Mouse (Mus musculus) midbrain, embryonic 16.5 days (tissue): ENCODE data around the gene Dcun1d4. TPM values are rescaled to one million over a fixed set of nuclear protein-coding genes. Genes with fewer than 3 reads are reported as not detected.

Experiments used
- ATAC-seq: fragments of 200-750 bp; cut with Nextera tagmentation; 2 replicates; pipeline ENCODE4 v1.8.0; 2017; ENCODE audit warnings: moderate TSS enrichment
- H3K27ac ChIP-seq: fragments of 300-500 bp; sonication (generic); 2 replicates; pipeline ENCODE4 v1.5.1; 2014; ENCODE audit warnings: mild to moderate bottlenecking, low read length, mixed read lengths
- H3K27me3 ChIP-seq: fragments of 300-500 bp; sonication (generic); 2 replicates; pipeline ENCODE4 v1.6.1; 2014; ENCODE audit warnings: low read depth, low read length, mixed read lengths; ENCODE audit not compliant: control insufficient read depth, insufficient read depth
- H3K36me3 ChIP-seq: fragments of 300-500 bp; sonication (generic); 2 replicates; pipeline ENCODE4 v1.6.1; 2014; ENCODE audit warnings: mild to moderate bottlenecking, low read length, moderate library complexity, mixed read lengths; ENCODE audit not compliant: control insufficient read depth, insufficient read depth
- H3K4me1 ChIP-seq: fragments of 300-500 bp; sonication (generic); 2 replicates; pipeline ENCODE4 v1.6.1; 2014; ENCODE audit warnings: mild to moderate bottlenecking, low read length, mixed read lengths; ENCODE audit not compliant: control insufficient read depth, insufficient read depth
- H3K4me2 ChIP-seq: fragments of 300-500 bp; sonication (generic); 2 replicates; pipeline ENCODE4 v1.6.1; 2014; ENCODE audit warnings: mild to moderate bottlenecking, low read length, mixed read lengths
- H3K4me3 ChIP-seq: fragments of 300-500 bp; sonication (generic); 2 replicates; pipeline ENCODE4 v1.5.1; 2014; ENCODE audit warnings: low read depth, mild to moderate bottlenecking, low read length, moderate library complexity, mixed read lengths
- H3K9ac ChIP-seq: fragments of 300-500 bp; sonication (generic); 2 replicates; pipeline ENCODE4 v1.6.1; 2014; ENCODE audit warnings: low read depth, low read length, mixed read lengths
- H3K9me3 ChIP-seq: fragments of 300-500 bp; sonication (generic); replicated peaks from 2 replicates; pipeline ENCODE4 v1.6.1; 2014; ENCODE audit warnings: mild to moderate bottlenecking, low read length, mixed read lengths; ENCODE audit not compliant: control insufficient read depth, poor library complexity, severe bottlenecking
- WGBS: fragments of 180-500 bp; shearing (Covaris S2); extraction: QIAGEN DNeasy Blood & Tissue Kit; methylation state at CpG from one replicate; pipeline ENCODE4 v1.1.7; 2014; 5-methylcytosine and 5-hydroxymethylcytosine counted together
- polyA plus RNA-seq: library from polyadenylated mRNA; unstranded; fragments of >200 nt; fragmentation: Nextera tagmentation; extraction: Ambion mirVana; gene quantifications from 2 replicates; pipeline ENCODE4 v1.2.1, GENCODE M21; 2015

The Dcun1d4 gene
- polyA plus RNA-seq, 1 experiment from 2014 or later: 51.5 TPM

DNA sequence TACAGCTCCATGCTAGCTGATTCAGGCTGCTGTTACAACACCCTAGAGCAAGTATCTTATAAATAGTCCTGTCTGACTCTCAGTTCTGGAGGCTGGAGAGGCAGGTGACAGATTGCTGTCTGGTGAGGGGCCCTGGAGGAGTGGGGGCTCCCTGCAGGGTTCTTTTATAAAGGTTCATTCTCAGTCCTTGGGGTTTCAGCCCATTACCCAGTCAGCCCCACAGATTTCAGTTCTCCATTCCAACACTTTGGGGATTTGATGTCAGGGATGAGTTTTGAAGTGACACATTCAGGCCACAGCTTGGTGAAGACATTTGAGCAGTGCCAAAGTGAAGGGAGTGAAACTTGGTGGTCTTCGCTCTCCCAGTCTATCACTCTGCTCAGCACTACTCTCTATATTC lies 31.4 kb downstream of the Dcun1d4 start:
- ATAC-seq: no peak
- no peak overlapping the region for H3K27ac ChIP-seq
- no peak overlapping the region for H3K9ac ChIP-seq
- H3K4me3 ChIP-seq: no peak overlapping the region
- H3K27me3 ChIP-seq: no peaks in the 10 kb centered on the region
- H3K4me2 ChIP-seq: no peak overlapping the region
- H3K36me3 ChIP-seq: peaks cover 13% of the 10 kb centered on the region
- no peaks in the 10 kb centered on the region for H3K9me3 ChIP-seq
- WGBS: 100% methylated on average over 1 of the region's 1 CpGs
- H3K4me1 ChIP-seq: 0 out of 2 replicates have a peak, but pooled peaks cover 2% of the 10 kb centered on the region

DNA sequence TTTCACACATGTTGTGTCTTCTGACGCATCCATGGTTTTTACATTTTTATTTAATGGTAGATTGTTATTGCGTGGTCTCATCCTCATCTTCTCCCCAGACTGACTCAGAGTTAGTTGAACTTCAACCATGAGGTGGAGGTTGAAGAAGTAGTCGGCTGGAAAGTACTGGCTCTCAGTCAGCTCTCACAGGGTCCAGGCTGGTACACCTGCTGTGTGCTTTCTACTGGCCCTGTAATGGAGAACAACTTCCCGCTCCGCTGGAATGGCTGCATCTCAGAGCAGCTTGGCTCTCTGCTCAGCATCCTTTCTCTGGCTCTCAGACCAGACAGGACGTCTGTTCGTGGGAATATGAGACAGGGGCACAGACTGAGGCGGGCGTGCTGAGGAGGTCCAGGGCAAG lies 31.9 kb downstream of the Dcun1d4 start:
- Histone ChIP-seq H3K9ac (no peak overlapping the region), H3K4me2 (no peak overlapping the region), H3K4me1 (no peaks in the 10 kb centered on the region), H3K36me3 (peaks cover 13% of the 10 kb centered on the region), H3K27ac (no peak overlapping the region), H3K4me3 (no peak overlapping the region), H3K27me3 (no peaks in the 10 kb centered on the region), H3K9me3 (no peaks in the 10 kb centered on the region)
- WGBS: 92% methylated on average over 9 of the region's 9 CpGs
- no peak for ATAC-seq

DNA sequence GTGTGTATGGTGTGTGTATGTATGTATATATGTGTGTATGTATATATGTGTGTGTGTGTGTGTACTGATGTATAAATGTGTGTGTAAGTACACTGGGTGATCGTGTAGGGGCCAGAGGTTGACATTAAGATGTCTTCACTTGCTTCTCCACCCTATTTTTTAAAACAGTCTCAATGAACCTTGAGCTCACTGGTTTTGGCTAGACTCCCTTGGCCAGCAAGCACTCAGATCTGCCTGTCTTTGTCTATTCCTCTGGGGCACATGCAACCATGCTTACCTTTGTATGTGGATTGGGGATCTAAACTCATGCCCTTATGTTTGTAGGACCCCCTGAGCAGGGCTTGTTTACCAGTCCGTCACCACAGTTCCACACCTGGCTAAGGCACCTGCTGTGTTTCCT lies 33.4 kb downstream of the Dcun1d4 start:
- no peak overlapping the region for H3K27ac ChIP-seq
- no peaks in the 10 kb centered on the region for H3K27me3 ChIP-seq
- no peaks in the 10 kb centered on the region for H3K9me3 ChIP-seq
- H3K9ac ChIP-seq: no peak overlapping the region
- peaks cover 13% of the 10 kb centered on the region for H3K36me3 ChIP-seq
- H3K4me1 ChIP-seq: no peaks in the 10 kb centered on the region
- 90% methylated on average over 2 of the region's 2 CpGs for WGBS
- no peak for ATAC-seq
- H3K4me2 ChIP-seq: no peak overlapping the region
- no peak overlapping the region for H3K4me3 ChIP-seq

DNA sequence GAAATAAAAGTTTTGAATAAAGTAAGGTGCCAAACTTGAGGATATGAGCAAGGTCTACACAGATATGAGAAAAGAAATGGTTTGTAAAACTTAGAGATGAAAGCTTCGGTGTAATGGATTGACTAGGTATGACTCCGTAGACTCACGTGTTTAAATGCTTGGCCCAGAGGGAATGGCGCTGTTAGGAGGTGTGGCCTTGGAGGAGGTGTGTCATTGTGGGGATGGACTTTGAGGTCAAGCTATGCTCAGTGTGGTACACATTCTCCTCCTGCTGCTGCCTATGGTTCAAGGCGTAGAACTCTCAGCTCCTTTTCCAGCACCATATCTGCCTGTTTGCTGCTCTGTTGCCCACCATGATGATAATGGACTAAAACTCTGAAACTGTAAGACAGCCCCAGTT lies 36.5 kb downstream of the Dcun1d4 start:
- H3K36me3 ChIP-seq: peaks cover 9% of the 10 kb centered on the region
- H3K27ac ChIP-seq: no peak overlapping the region
- no peak overlapping the region for H3K4me3 ChIP-seq
- H3K9me3 ChIP-seq: no peaks in the 10 kb centered on the region
- 94% methylated on average over 5 of the region's 5 CpGs for WGBS
- no peak overlapping the region for H3K4me2 ChIP-seq
- H3K9ac ChIP-seq: no peak overlapping the region
- ATAC-seq: no peak
- no peaks in the 10 kb centered on the region for H3K27me3 ChIP-seq
- H3K4me1 ChIP-seq: no peaks in the 10 kb centered on the region

DNA sequence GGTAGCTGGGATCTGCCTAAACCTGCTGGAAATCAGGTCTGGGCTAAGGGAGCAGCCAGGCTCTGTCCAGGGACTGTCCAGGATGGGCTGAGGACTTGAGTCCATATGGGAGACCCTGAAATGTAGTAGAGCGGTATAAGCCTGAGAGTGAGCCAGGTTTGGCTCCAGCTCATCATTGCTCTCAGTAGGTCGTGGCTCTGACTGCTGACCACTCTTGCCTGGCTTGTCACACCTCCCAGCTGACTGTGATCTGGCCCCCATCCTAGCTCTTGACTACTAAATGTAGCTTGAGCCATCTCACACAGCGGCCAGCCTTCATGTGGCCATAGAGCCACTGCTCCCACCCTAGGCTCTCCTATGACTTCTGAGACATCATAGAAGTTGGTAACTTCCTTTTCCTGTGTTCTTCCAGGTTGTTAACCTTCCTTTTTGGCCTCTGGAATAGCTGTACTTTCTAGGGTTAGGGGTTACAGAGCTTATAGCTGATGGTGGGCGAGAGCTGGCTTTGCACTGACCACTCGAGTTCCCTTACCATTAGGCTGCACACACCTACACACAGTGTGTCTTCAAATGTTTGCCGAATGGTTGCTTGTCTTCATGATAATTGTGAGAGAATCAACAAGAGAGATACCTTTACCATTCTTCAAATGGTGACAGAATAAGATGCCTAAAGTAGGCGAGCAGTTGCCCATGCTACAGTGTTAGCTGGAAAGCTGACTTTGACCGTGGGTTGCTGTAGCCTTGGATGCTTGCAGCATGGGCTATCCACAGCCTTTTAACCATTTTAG lies 37.8 kb downstream of the Dcun1d4 start:
- peaks cover 5% of the 10 kb centered on the region for H3K36me3 ChIP-seq
- no peak overlapping the region for H3K4me3 ChIP-seq
- ATAC-seq: no peak
- H3K9ac ChIP-seq: no peak overlapping the region
- H3K4me1 ChIP-seq: no peaks in the 10 kb centered on the region
- H3K27me3 ChIP-seq: no peaks in the 10 kb centered on the region
- H3K27ac ChIP-seq: no peak overlapping the region
- H3K4me2 ChIP-seq: no peak overlapping the region
- H3K9me3 ChIP-seq: no peaks in the 10 kb centered on the region
- WGBS: 98% methylated on average over 8 of the region's 8 CpGs

DNA sequence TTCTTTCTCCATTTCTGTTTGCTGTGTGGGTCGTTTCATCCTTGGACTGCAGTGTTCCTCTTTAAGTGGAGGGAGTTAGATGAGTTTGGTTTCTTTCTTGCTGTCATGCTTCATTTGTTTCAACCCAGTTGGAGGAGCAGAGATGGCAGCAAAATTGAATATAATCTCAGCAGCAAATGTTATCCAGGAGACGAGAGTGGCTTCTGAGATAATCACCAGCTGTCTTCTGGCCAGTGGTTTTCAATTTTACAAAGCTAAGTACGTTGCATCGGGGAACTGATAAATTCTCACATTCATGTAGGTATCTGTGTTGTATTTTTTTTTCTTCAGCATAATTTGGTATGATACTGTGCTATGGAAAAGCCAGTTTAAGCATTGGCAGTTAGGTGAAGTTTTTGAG lies 40.0 kb downstream of the Dcun1d4 start:
- Histone ChIP-seq H3K4me2 (no peak overlapping the region), H3K9me3 (no peaks in the 10 kb centered on the region), H3K4me3 (no peak overlapping the region), H3K36me3 (peaks cover 3% of the 10 kb centered on the region; the same call in 1 of the 2 replicates), H3K9ac (no peak overlapping the region), H3K27ac (no peak overlapping the region), H3K27me3 (no peaks in the 10 kb centered on the region), H3K4me1 (no peaks in the 10 kb centered on the region)
- ATAC-seq: no peak
- WGBS: 66% methylated on average over 4 of the region's 4 CpGs

DNA sequence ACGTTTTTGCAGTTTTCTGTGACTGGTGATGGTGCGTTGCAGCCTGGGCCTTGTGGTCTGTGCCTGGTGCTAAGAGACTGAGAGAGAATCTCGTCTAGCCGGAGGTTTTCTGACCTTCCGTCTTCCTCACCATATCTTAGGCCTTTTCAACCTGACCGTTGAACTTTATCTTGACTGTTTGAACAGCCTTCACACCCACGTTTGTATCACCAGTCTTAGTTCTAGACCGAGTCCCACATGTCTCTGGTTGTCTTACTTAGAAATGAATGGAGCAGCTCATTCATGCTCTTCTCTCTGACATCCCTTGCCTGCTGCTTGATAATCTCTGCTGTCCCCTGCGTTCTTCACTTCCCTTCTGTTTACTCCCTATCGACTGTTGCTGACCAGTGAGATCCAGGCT lies 42.4 kb downstream of the Dcun1d4 start:
- WGBS: 85% methylated on average over 10 of the region's 10 CpGs
- Histone ChIP-seq H3K9me3 (no peaks in the 10 kb centered on the region), H3K4me1 (no peaks in the 10 kb centered on the region), H3K27me3 (no peaks in the 10 kb centered on the region), H3K4me3 (no peak overlapping the region), H3K9ac (no peak overlapping the region), H3K36me3 (peaks cover 13% of the 10 kb centered on the region), H3K27ac (no peak overlapping the region), H3K4me2 (no peak overlapping the region)
- no peak for ATAC-seq

DNA sequence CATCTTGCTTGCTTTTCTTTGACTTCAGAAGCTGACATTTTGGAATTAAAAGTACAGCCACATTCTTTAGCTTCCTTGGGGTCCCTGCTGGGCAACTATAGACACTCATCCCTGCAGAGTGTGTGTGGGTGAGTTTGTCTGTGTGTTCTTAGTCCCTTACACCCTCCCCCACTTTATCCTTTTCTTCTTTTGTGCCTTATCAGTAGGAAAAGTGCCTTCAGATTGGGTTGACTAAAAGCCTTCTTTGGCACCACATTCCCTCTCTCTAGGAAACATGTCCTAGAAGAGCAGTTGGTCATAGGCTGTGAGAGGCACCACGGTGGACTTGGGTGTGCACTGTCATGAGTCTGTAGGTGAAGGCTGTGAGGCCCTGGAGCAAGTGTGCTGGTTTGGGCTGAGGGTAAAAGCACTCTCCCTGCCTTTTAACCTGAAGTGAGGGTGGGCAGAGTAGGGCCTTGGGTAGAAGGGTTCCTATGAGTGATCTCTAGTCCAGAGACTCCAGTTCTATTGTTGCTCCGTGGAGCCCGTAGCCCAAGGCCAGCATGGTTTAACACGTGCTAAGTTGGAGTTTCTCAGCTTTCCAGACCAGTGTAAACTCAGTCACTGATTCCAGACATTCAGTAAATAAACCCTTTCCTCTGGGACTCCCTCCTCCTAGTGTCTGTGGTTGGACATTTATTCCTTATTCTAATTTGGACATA lies 43.6 kb downstream of the Dcun1d4 start:
- no peak for ATAC-seq
- Histone ChIP-seq H3K9me3 (no peaks in the 10 kb centered on the region), H3K9ac (no peak overlapping the region), H3K36me3 (peaks cover 13% of the 10 kb centered on the region), H3K4me3 (no peak overlapping the region), H3K27ac (no peak overlapping the region), H3K27me3 (no peaks in the 10 kb centered on the region), H3K4me1 (no peaks in the 10 kb centered on the region), H3K4me2 (no peak overlapping the region)
- WGBS: 81% methylated on average over 4 of the region's 4 CpGs

DNA sequence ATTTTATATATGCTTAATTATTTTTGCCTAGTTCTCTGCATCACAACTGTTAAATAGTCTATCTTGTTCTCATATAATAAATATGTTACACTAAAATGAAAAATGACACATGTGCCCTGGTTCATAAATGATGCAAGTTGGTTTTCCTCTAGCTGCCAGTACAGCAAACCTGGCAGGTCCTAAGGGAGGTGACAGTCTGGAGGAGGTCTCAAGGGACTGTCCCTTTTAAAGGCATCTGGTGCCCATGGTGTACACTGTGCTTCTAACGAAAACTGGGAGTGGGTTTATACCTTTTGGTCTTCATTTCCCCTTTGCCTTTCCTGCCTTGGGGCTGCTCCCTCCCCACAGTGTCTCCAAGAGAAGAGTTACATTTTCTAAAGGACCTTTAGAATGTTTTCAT lies 51.4 kb downstream of the Dcun1d4 start:
- Histone ChIP-seq H3K4me2 (no peak overlapping the region), H3K9ac (no peak overlapping the region), H3K9me3 (no peaks in the 10 kb centered on the region), H3K27ac (no peak overlapping the region), H3K4me1 (no peaks in the 10 kb centered on the region), H3K27me3 (no peaks in the 10 kb centered on the region), H3K4me3 (no peak overlapping the region), H3K36me3 (peaks cover 5% of the 10 kb centered on the region; the same call in 1 of the 2 replicates)
- 77% methylated on average over 1 of the region's 1 CpGs for WGBS
- no peak for ATAC-seq
